Mouse (Mus musculus) testis, postnatal 14 days (tissue): ENCODE data around the gene Slc38a4.
A peak's percentile ranks its signal among the peaks of the same experiment; 100 is the strongest.

ENCODE experiments used
- DNase-seq: peaks from one replicate; pipeline ENCODE4 v3.0.0; 2021; ENCODE audit warnings: low spot score

Slc38a4 gene

DNA sequence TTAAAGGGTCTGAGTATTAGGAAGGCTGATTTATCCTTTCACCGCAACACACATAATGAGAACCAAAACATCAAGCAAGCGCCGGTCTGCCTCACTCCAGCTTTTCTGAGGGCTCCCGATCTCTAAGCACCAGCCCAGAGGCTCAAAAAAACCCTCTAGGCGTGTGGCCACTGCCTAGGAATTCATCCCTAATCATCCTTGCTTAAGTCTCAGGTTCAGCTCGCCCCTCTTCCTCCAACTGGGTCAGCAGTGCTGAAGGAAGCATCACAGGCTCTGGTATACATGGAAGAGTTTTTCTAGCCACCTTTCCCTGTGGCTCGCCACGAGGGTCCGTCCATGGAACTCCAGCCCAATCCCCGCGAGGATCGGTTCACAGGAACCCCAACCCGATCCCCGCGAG is 1.6 kb downstream of the Slc38a4 start:
- DNase-seq, result no peak

DNA sequence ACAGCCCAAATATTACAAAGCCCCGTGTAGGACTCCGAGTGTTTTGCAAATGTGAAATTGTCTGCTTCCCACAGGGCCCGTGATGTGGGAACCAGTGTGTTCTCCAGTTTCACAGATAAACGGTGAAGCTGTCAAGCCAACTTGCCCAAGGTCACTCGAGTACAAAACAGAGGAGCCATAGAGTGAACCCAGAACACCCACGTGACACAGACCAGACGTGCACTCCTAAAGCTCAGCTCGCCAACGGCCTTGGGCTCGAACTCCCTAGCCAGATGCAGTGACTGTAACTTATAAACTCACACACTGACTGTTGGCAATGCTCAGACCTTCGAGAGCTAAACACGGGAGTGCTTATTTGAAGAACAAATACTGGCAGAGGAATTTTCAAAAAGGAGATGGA is 5.3 kb downstream of the Slc38a4 start:
- peak; percentile 45 for DNase-seq

DNA sequence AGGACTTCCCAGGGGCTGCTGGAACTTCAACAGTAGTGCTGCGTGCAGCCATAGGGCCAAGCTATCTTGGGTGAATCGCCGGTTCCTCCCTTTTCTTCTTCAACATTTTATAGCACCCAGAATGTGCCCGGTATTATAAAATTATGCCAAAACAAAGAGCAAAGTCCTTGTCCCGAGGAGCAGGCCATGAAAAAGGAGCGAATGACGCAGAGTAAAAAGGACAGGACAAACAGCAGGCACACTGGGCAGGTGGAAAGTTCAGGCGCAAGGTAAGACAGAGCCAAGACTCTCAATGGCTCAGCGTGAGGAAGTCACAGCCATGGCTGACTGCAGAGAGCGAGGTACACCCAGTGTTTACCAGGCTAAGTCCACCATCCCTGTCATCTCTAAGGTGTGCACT is 5.7 kb downstream of the Slc38a4 start:
- DNase-seq, result no peak

DNA sequence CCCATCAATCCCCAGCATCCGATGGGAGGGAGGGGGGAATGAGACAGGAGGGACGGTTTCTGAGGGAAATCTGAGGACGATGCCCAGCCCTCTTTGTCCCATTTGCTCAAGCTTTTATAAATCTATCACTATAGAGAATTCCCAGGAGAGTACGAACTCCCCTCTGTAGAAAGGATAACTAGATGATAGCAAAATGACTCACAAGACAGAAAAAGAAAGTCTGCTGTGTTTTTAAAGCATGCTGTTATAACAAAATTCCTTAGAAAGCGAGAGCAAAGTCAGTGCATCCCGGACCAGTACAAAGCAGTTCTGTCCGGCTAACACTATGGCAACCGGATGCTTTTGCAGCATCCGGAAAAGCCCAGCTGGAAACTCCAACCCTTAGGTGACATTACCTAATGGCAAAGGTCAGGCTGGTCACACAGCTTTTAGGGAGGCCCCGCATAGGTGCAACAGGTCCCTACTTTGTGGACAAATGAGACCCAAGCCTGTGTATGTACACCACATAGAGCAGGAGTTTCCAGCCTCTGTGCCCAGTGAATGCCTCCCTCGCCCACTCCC is 6.4 kb downstream of the Slc38a4 start:
- DNase-seq, result no peak

- no peak for DNase-seq
Measured at GRCm38 (mm10) chr15:97048267-97048666, 7.5 kb downstream of the Slc38a4 start.

GRCm38 (mm10) chr15:97043921-97044320 is 11.8 kb downstream of the Slc38a4 start:
- no peak for DNase-seq

- DNase-seq, result no peak
Measured at GRCm38 (mm10) chr15:97042001-97042491, 13.7 kb downstream of the Slc38a4 start.

DNA sequence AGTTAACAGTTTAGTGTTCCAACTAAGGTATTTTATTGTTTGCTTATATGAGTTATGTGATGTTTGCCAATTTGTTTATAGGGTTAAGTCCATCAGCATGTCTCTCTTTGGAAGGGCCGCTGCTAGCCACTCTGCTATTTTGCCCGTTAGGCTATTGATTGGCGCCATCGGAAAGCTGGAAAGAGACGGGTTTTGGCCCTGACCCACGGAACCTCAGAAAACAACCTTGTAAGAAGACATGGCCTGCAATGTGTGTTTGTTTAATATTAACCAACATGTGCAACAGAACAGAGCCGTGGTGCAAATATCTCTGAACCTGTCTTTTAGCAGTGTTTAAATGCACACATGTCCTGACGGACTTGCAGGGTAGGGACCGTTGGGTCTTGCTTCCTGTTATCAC is 14.6 kb downstream of the Slc38a4 start:
- DNase-seq, result no peak

GRCm38 (mm10) chr15:97037710-97038109 is 18.0 kb downstream of the Slc38a4 start:
- DNase-seq, result no peak

DNA sequence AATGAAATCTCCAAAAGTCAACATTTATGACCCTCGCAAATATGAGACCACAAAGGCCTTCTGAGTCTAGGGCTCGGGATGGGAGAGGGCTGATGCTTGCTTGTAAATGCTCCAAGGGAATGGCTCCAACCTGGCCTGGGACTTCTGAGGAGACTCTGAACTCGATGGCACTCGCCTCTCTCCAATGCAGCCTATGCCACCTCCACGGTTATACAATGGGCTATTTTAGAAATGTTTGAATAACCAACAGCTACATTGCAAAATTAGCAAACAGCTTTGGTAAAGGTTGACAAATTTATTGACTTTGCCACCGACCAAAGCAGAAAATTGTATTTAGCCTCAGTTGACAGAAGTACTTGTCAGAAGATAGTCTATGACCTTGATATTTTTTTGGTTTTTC is 19.9 kb downstream of the Slc38a4 start:
- no peak for DNase-seq

DNA sequence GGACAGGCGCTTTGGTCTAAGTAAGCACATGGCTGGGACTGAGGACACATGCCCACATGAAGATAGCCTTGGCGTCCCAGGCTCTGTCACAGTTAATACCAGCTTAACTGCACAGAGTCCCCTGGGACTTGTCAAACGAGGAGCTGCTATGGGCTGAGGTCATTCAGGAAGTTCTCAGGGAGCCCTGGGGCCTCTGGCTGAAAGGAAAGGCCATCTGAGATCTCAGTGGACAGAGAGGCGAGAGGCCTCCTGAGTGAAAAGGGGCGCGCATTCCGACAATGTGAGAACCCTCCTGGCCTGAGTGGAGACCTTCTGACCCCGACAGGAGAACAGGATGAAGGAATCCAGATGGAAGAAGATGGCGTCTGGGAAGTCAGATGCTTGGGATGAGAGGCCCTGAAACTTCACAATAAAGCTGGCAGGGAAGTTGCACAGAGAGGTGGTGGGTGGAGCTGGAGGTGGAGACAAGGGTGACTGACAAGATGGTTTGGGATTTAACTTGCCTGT is 22.2 kb downstream of the Slc38a4 start:
- no peak for DNase-seq

DNA sequence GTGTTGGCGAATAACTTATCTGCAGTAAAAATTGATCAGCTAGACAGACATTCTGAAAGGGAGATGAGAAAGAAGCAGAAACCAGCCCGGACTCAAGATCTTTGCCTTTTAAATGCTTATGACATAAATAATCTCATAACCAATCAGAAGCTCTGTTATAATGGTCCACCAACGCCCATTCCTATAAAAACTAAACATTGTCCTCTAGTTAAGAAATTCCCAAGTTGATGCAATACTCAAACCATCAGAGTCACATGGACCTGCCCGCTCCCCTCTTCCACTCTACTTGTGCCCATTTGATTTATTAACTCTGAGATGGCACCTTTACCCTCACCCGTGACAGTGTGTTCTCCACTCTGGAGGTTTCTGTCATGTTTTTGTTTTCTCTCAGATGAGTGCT is 23.9 kb downstream of the Slc38a4 start:
- DNase-seq, result no peak

DNA sequence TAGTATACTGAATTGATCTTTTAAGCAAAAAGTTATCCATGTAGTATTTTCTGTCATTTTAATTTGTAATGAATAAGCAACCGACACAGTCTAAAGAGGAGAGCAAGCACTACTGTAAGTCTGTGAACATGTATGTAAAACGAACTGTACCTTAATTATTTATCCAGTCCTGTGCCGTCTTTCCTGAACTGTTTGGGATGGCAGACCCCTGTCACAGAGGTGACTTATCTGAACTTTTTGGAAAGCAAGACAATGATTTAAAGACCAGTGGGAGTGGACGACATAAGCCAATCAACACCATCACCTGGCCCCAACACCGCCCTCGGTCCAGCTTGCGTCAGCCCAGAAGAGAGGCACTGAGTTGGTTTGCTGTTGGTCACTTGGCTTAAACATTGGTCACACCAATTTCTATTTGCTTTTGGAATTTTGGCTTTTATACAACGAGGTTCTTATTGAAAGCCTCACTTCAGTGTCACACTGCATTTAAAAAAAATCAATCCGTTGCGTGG is 24.7 kb downstream of the Slc38a4 start:
- no peak for DNase-seq

DNA sequence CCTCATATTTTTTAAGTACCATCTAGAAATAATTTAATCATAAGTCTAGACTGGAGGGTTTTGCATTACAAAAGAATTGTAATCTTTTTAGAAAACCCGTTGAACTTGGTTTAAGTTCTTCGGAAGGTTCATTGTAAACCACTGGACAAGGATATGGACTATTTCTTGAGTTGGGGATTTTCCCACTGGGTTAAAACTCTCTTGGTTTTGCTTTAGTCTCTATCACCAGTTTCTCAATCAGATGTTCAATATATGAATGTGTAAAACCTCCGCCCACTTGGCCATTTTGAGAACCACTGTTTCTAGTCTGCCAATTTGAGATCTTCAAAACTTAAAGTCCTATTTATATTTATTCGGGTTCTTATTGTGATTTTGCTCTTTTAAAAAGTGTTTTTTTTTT is 25.6 kb downstream of the Slc38a4 start:
- DNase-seq, result no peak

DNA sequence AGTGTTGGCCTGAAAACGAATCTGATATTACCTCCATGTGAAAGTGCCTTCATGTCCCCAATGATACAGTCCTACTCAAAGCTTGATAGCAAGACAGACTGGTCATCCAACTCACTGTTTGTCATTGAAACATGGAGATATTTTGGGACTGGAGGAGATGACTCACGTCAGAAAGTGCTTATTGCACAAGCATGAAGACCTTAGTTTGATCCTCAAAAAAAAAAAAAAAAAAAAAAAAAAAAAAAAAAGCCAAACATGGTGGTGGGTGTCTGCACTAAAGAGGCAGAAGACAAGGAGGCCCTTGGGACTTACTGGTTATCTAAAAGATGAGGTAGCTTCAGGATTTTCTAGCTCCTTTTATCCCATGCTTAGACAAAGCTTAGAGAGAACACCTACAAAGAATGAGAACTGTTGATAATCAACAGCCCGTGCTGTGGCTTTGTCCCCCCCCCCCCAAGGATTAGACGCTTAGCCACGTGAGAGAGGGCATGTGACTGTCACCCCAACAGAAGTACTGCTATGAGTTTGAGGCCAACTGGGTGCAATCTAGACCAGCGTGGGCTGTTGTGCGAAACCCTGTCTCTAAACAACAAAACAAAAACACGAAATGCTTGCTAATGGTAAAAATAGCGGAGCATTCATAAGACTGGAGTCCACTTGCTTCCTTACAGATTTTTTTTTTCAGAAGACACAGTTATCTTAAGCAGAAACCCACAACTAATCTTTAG is 26.5 kb downstream of the Slc38a4 start:
- no peak for DNase-seq

DNA sequence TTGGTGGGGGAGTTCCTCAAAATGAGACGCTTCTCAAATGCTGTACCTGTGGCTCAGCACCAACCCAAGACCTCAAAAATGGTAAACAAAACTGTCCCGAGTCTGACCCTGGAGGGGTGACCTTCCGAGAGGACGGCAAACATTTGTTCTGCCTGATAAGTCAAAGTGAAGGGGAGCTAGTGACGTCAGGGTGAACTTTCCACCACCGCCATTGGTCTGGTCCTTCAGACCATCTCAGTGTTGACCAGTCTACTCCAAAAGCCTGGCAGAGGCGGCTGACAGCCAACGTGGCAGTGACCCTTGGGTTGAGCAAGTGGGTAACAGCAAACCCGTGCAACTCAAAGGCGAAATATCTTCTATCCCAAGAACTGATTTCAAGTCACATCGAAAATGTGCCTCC is 27.1 kb downstream of the Slc38a4 start:
- DNase-seq, result no peak

- no peak for DNase-seq
Measured at GRCm38 (mm10) chr15:97028046-97028634, 27.6 kb downstream of the Slc38a4 start.

- DNase-seq, result no peak
Measured at GRCm38 (mm10) chr15:97026670-97027069, 29.1 kb downstream of the Slc38a4 start.

DNA sequence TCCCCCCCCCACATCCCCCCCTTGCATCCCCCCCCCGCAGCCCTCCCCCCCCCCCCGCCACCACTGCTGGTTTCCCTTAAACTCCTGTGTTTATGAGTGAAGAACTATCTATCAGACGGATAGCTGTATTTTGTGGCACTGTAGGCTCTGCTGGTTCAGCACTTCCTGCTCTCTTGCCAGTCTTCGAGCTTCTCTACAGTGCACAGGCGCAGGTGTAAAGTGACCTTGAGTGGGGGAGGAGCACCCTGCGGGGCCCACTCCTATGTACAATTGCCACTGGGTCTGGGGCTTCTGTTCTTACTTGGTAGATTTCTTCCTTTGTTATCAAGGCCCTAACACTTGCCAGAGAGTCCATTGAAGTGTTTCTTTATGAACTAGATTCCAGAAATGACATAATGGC is 33.0 kb downstream of the Slc38a4 start:
- no peak for DNase-seq

DNA sequence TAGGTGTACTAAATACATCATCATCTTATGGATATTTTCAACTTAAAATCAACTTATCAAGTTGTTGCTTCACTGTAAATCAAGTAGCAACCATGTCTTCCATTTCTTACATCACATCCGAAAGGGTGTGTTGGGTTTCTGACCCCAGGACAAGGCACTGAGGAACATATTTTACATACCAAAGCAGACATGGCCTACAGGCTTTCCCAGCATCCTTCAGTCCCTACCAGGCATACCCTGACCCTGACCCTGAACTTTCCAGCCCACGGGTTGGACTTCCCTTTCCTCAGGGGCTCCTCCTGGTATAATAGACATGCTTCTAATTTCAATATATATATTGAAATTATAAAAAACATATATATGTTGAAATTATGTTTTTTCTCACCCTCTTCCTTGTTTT is 33.5 kb downstream of the Slc38a4 start:
- DNase-seq, result no peak

- no peak for DNase-seq
Measured at GRCm38 (mm10) chr15:97020221-97020620, 35.5 kb downstream of the Slc38a4 start.

- DNase-seq, result no peak
Measured at GRCm38 (mm10) chr15:97019323-97019722, 36.4 kb downstream of the Slc38a4 start.

DNA sequence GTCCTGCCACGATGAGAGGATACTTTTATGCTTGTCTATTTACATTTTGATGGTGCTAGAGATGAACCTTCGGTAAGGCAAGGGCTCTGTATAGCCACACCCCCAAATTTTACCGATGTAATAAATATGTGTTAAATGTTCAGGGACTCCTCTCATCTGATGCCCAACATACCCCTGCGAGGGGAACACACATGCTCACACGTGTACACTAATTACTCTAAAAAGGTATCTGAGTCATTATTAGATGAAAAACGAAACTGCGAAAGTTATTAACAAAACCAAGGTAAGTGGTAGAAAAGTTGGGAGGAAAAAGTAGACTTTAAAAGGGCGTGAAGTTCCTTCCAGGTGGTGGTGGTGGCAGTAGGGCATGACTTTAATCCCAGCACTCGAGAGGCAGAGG is 38.6 kb downstream of the Slc38a4 start:
- DNase-seq, result no peak
